Mouse (Mus musculus) brain, embryonic 14.5 days (tissue): ENCODE results near the gene Scimp.

Experiments used
- CTCF ChIP-seq: fragments of 200-500 bp; IDR thresholded peaks from 2 replicates; pipeline ENCODE4 v1.5.1; 2012; ENCODE audit warnings: inconsistent platforms, mild to moderate bottlenecking, moderate library complexity, borderline replicate concordance; ENCODE audit not compliant: insufficient read depth, insufficient read length; ENCODE audit errors: extremely low read depth
- POLR2A ChIP-seq: fragments of 200-500 bp; IDR thresholded peaks from 2 replicates; pipeline ENCODE4 v1.6.1; 2012; ENCODE audit warnings: mild to moderate bottlenecking, inconsistent platforms, borderline replicate concordance; ENCODE audit not compliant: poor library complexity, insufficient read depth, insufficient read length, severe bottlenecking; ENCODE audit errors: extremely low read depth

DNA sequence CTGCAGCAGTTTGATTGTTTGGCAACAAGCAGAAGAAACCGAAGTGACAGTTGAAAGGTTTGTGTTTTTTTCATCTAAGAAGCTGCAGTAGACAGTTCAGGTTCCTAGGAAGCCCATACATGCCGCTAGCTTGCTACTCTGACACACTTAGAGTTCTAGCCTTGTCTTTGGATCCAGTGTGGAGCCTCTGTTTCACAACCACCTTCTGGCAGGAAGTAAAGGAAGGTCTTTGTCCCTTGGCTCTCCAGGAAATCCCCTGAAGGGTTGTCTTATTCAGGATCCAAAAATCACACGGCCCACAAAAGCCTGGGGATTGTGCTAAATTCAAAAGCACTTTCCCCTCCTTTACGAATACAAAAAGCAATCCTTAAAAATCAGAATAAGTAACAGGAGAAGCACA lies 57.9 kb downstream of the Scimp start:
- TF ChIP-seq CTCF (no peak), POLR2A (no peak)
